Mouse (Mus musculus) megakaryocyte, adult 5-6 weeks (primary cell): ENCODE results near the gene Cyp2d22. TPM values are rescaled to one million over a fixed set of nuclear protein-coding genes. Genes with fewer than 3 reads are reported as not detected.
"Not testable (repeated sequence)": the region's sequence is repeated elsewhere in the genome, so short reads cannot be mapped to it uniquely, and the experiment has no call there.

Experiments
- ATAC-seq: 2 replicates; pipeline ENCODE4 v1.8.0; 2016; ENCODE audit warnings: mild to moderate bottlenecking, inconsistent platforms; ENCODE audit not compliant: poor library complexity, severe bottlenecking
- total RNA-seq, 2 experiments: library from RNA; stranded (forward) in 1 of 2; stranded (reverse) in 1 of 2; fragments of 153-499, 151-499 nt in 1 of 2; fragments of 221-1000, 200-1000 nt in 1 of 2; gene quantifications; 2 replicates each; pipeline versions ENCODE4 v1.2.3 to v1.2.4; 2015 to 2017

The Cyp2d22 gene
- total RNA-seq (2015): 0.39 TPM in 1 of 2 replicates, not detected in the other
- total RNA-seq (2017): 0.37 TPM in 1 of 2 replicates, not detected in the other

GRCm38 (mm10) chr15:82379871-82380713 is at the start of gene Cyp2d22:
Cyp2d22 (minus strand) TSS chr15:82380260.
- peak; percentile 76 for ATAC-seq

DNA sequence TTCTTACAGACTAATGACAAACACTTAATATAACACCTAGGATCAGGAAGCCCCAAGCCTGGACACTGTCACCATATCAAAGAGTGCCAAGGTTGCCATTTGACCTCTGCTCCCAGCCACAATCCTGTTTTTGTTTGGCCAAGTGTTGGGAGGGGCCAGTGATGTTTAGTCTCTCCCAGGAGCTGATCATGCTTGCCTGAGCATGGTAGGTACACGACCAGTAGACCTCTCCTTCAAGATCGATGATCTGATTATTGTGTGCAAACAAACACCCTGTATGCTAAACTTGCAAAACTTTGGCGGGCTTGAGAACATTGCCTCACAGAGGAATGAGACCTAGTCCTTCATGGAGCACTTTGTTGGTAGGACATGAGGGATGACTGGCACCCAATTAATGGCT is 43.4 kb upstream of the Cyp2d22 start:
- ATAC-seq: no peak

DNA sequence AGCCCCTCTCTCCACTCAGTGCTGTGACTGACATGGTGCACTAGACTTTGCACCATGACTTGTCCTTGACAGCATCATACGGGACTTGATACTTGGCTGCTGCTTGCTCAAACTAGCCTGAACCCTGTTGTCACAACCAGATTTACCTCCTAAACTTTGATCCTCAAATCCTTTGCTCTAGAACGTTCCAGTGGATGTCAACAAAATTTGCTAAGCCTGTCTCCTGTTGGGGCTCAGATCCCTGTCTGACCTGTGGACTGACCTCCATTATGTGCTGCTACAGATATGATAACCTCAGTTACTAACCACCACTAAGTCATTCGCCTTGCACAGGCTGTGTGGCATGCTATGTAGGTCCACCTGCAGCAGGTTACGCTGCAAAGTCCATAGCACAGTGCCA is 42.9 kb upstream of the Cyp2d22 start:
- no peak for ATAC-seq

DNA sequence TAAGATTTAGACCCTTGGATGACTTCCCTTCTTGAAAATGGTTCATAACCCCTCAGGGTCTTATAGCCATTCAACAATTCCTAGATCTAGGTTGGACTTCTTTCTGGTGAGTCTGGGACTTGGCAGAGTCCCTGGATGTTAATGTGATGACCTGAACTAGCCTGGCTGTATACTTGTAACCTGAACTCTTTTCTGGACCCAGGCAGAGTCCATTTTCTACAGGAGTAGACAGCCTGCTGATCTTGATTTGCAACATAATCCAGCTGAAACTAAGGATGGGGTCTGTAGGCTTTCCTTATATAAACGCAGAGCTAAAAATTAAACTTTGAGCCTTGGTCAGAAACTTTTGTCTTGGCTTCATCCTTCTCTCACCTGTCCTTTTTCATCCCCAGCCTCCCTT is 38.6 kb upstream of the Cyp2d22 start:
- ATAC-seq: no peak

- peak; percentile 94 for ATAC-seq
These were observed 37.0 kb upstream of the Cyp2d22 start for GRCm38 (mm10) chr15:82416797-82417789.

- no peak for ATAC-seq
These were observed 27.5 kb upstream of the Cyp2d22 start for GRCm38 (mm10) chr15:82407536-82407935.

- no peak for ATAC-seq
These were observed 26.9 kb upstream of the Cyp2d22 start, which contains the start of gene Cyp2d10 for GRCm38 (mm10) chr15:82406981-82407380. Cyp2d10 (minus strand) TSS chr15:82407195.

DNA sequence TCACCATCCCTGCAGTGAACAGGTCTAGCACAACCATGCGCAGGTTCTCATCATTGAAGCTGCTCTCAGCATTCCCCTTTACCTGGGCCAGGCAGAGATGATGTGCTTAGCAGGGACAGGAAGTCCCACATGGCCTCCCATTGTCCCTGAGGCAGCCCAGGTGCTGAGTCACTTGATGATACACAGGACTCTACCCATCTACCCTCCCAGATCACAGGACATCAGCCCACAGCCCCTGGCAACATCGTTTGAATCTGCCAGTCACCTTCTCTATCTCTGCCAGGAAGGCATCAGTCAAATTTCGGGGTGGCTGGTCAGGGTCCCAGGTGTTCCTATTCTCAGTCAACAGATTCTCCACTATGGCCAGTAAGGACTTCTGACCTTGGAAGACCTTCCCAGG is 24.1 kb upstream of the Cyp2d22 start:
- ATAC-seq: no peak

GRCm38 (mm10) chr15:82403606-82404005 is 23.5 kb upstream of the Cyp2d22 start:
- no peak for ATAC-seq

- ATAC-seq: no peak
These were observed 22.7 kb upstream of the Cyp2d22 start for GRCm38 (mm10) chr15:82402741-82403140.

- ATAC-seq: no peak
These were observed 22.0 kb upstream of the Cyp2d22 start for GRCm38 (mm10) chr15:82402106-82402505.

- ATAC-seq: no peak
These were observed 21.5 kb upstream of the Cyp2d22 start for GRCm38 (mm10) chr15:82401516-82401915.

- ATAC-seq: not testable (repeated sequence)
These were observed 15.9 kb upstream of the Cyp2d22 start for GRCm38 (mm10) chr15:82395955-82396354.

DNA sequence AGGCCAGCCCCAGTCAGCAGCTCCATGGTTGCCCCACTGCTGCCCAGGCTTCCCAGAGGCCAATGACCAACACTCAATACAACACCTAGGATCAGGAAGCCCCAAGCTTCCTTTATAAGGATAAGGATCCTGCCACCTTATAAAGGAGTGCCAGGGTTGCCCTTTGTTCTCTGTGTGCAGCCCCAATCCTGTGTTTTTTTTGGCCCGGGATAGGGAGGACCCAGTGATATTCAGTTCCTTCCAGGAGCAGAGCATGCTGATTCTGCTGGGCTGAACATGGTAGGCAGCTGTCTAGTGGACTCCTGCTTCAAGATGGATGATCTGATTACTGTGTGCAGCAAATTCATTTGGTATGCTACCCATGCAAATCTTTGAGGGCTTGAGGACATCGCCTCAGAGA is 13.9 kb upstream of the Cyp2d22 start, which contains the start of gene Cyp2d11:
Gene Cyp2d11 (minus strand): TSS at position 101 of the 400 bp plus-strand sequence.
- not testable (repeated sequence) for ATAC-seq

DNA sequence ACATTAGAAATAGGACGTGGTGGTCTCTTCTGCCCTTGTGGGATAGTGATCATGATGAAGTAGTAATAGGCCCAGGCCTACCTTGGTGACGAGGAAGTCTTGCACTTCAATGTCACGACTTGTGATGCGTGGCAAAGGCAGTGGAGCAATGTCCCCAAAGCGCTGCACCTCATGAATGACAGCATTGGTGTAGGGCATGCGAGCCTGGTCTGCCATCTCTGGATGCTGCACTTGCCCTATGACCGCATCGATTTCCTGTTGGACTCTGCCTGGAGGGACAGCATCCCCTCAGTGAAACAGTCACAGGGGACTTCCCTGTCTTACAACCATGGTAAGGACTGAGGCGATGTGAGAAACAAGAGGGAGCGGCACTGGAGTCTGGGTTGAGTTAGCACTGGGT is 9.9 kb upstream of the Cyp2d22 start:
- ATAC-seq: not testable (repeated sequence)

DNA sequence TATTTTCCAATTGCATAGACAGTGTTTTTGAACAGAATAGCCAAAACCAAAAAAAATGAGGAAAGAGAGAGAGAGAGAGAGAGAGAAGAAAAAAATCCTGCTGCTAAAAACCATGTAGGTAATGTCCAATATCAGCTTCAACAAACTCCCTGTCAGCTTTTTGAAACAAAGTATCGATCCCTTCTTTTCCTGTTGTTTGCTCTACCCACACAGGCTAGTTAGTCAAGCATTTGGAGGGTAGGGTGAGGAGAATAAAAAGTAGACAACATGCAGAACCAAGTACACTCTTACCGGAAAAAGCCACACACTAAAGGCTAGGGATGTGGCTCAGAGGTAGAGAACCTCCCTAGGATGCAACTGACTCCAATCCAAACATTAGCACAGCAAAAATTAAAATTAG is 5.7 kb upstream of the Cyp2d22 start:
- ATAC-seq: no peak

GRCm38 (mm10) chr15:82382441-82382840 is 2.4 kb upstream of the Cyp2d22 start:
- no peak for ATAC-seq

- no peak for ATAC-seq
These were observed 628 bp upstream of the Cyp2d22 start for GRCm38 (mm10) chr15:82380714-82381062.

- ATAC-seq: no peak
These were observed 569 bp downstream of the Cyp2d22 start for GRCm38 (mm10) chr15:82379511-82379870.

GRCm38 (mm10) chr15:82378261-82379180 is 1.5 kb downstream of the Cyp2d22 start:
- ATAC-seq: no peak
